Comparison of ENCODE assay signal across 8 mouse cellular contexts in genomic region chr6:6914849-6915525, GRCm38 (mm10). TPM values are rescaled to one million over a fixed set of nuclear protein-coding genes. Genes with fewer than 3 reads are reported as not detected.
DNase-seq lines count a peak whose midpoint lies in the region; ATAC-seq and TF ChIP-seq lines count a peak whose summit lies in the region.

No protein-coding gene starts in this region.

- TF ChIP-seq CTCF in E14TG2a.4 (conservative IDR thresholded peaks at IDR 0.05; ENCODE audit: low read length) = peak; percentile 56
- peak; percentile 80 for TF ChIP-seq CTCF in forebrain, postnatal 0 days (IDR thresholded peaks at IDR 0.05; ENCODE audit: low read depth)
- 0 out of 2 replicates have a peak, but pooled peaks have one; percentile 20 for TF ChIP-seq CTCF in kidney, adult 2 months (conservative IDR thresholded peaks at IDR 0.05; ENCODE audit: insufficient read depth, insufficient read length, low read depth, low read length)

- no peaks in the 10 kb centered on the region for H3K27me3 ChIP-seq in E14TG2a.4 (ENCODE audit: insufficient read depth, low read length)
- H3K27me3 ChIP-seq in forebrain, postnatal 0 days (ENCODE audit: insufficient read depth, low read length) = no peaks in the 10 kb centered on the region
- H3K27me3 ChIP-seq in kidney, adult 2 months (replicated peaks; ENCODE audit: control insufficient read depth, insufficient read depth, low read length) = no peaks in the 10 kb centered on the region
- H3K27me3 ChIP-seq in limb, embryonic 13.5 days = 0 out of 2 replicates have a peak, but pooled peaks cover 4% of the 10 kb centered on the region
- no peaks in the 10 kb centered on the region for H3K27me3 ChIP-seq in neural tube, embryonic 11.5 days (ENCODE audit: control insufficient read depth, insufficient read depth, low read length)

- ATAC-seq in forebrain, postnatal 0 days = peak; percentile 90
- ATAC-seq in limb, embryonic 13.5 days (ENCODE audit: low FRiP score, low read depth) = peak; percentile 20; the same call in 1 of the 2 replicates
- ATAC-seq in neural tube, embryonic 11.5 days (ENCODE audit: insufficient read depth, low FRiP score, low TSS enrichment) = 0 out of 2 replicates have a peak, but pooled peaks have one; percentile 38
- no peak for ATAC-seq in erythroblast, adult 5-6 weeks (replicated peaks; ENCODE audit: low FRiP score, poor library complexity, severe bottlenecking)

- no peak overlapping the region for H3K27ac ChIP-seq in forebrain, postnatal 0 days (ENCODE audit: low read depth, low read length)
- no peak overlapping the region for H3K27ac ChIP-seq in kidney, adult 2 months (ENCODE audit: insufficient read depth, low read depth, low read length)
- peak overlapping the region; percentile 33; the same call in 1 of the 2 replicates for H3K27ac ChIP-seq in limb, embryonic 13.5 days
- H3K27ac ChIP-seq in neural tube, embryonic 11.5 days (ENCODE audit: low read depth, low read length) = no peak overlapping the region

- H3K4me1 ChIP-seq in E14TG2a.4 (replicated peaks; ENCODE audit: low read depth, low read length) = no peaks in the 10 kb centered on the region
- no peaks in the 10 kb centered on the region for H3K4me1 ChIP-seq in forebrain, postnatal 0 days (ENCODE audit: insufficient read depth)
- H3K4me1 ChIP-seq in kidney, adult 2 months (ENCODE audit: control insufficient read depth, insufficient read depth, low read length) = no peaks in the 10 kb centered on the region
- H3K4me1 ChIP-seq in limb, embryonic 13.5 days = peaks cover 5% of the 10 kb centered on the region; the same call in 1 of the 2 replicates
- H3K4me1 ChIP-seq in neural tube, embryonic 11.5 days (ENCODE audit: control insufficient read depth, insufficient read depth, low read length) = no peaks in the 10 kb centered on the region

- no peak overlapping the region for H3K9ac ChIP-seq in forebrain, postnatal 0 days
- H3K9ac ChIP-seq in limb, embryonic 13.5 days = no peak overlapping the region
- no peak overlapping the region for H3K9ac ChIP-seq in neural tube, embryonic 11.5 days (ENCODE audit: low read length)

- 31% methylated on average over 5 of the region's 5 CpGs for WGBS in forebrain, postnatal 0 days
- 40% methylated on average over 5 of the region's 5 CpGs for WGBS in kidney, adult 2 months
- whole genome bisulfite sequencing in limb, embryonic 13.5 days = 35% methylated on average over 5 of the region's 5 CpGs
- 36% methylated on average over 5 of the region's 5 CpGs for WGBS in neural tube, embryonic 11.5 days

- no peak for TF ChIP-seq POLR2A in kidney, adult 2 months (IDR thresholded peaks at IDR 0.05; ENCODE audit: low read depth, low read length)

- peak; percentile 14 for DNase-seq in 3134 (ENCODE audit: extremely low read depth, insufficient read length, low spot score)
- peak; percentile 35 to 40 for DNase-seq in cerebellum, adult 18-20 months
- DNase-seq in forebrain, postnatal 0 days = peak; percentile 69
- peak; percentile 46 for DNase-seq in kidney, adult 2 months
- DNase-seq in neural tube, embryonic 11.5 days (ENCODE audit: low spot score) = peak; percentile 45

- no peaks in the 10 kb centered on the region for H3K36me3 ChIP-seq in E14TG2a.4 (ENCODE audit: insufficient read depth, low read length)
- H3K36me3 ChIP-seq in forebrain, postnatal 0 days (ENCODE audit: insufficient read depth) = no peaks in the 10 kb centered on the region
- no peaks in the 10 kb centered on the region for H3K36me3 ChIP-seq in kidney, adult 2 months (ENCODE audit: control insufficient read depth, insufficient read depth, low read length)
- H3K36me3 ChIP-seq in limb, embryonic 13.5 days = no peaks in the 10 kb centered on the region
- H3K36me3 ChIP-seq in neural tube, embryonic 11.5 days (ENCODE audit: control insufficient read depth, insufficient read depth, low read length) = no peaks in the 10 kb centered on the region

- H3K4me3 ChIP-seq in E14TG2a.4 (replicated peaks; ENCODE audit: low read length) = no peak overlapping the region
- H3K4me3 ChIP-seq in forebrain, postnatal 0 days (ENCODE audit: low read depth, low read length) = no peak overlapping the region
- no peak overlapping the region for H3K4me3 ChIP-seq in kidney, adult 2 months (ENCODE audit: insufficient read depth, low read depth, low read length)
- H3K4me3 ChIP-seq in limb, embryonic 13.5 days = no peak overlapping the region
- H3K4me3 ChIP-seq in neural tube, embryonic 11.5 days (ENCODE audit: low read depth, low read length) = no peak overlapping the region

- no peak overlapping the region for H3K4me2 ChIP-seq in forebrain, postnatal 0 days (ENCODE audit: low read depth)
- no peak overlapping the region for H3K4me2 ChIP-seq in limb, embryonic 13.5 days (replicated peaks)
- H3K4me2 ChIP-seq in neural tube, embryonic 11.5 days (ENCODE audit: low read depth) = no peak overlapping the region

- H3K9me3 ChIP-seq in E14TG2a.4 (ENCODE audit: low read length) = peaks cover 14% of the 10 kb centered on the region
- no peaks in the 10 kb centered on the region for H3K9me3 ChIP-seq in forebrain, postnatal 0 days (ENCODE audit: low read length)
- H3K9me3 ChIP-seq in limb, embryonic 13.5 days = no peaks in the 10 kb centered on the region
- no peaks in the 10 kb centered on the region for H3K9me3 ChIP-seq in neural tube, embryonic 11.5 days (ENCODE audit: control insufficient read depth, low read length)

RNA-seq across cellular contexts. Expression of gene Dlx5, which starts 33.1 kb away (rescaled TPM):
- total RNA-seq in forebrain, postnatal 0 days (2014; rRNA removed) = 6.5 and 12.9 TPM in 2 replicates
- 47.2 and 51.3 TPM in 2 replicates for polyA plus RNA-seq in forebrain, postnatal 0 days (2015; fragmentation: Nextera tagmentation; extraction: Ambion mirVana)
- polyA plus RNA-seq in kidney, adult 2 months (2012; rRNA removed) = not detected in 2 replicates
- 30.7 and 41.3 TPM in 2 replicates for polyA plus RNA-seq in limb, embryonic 13.5 days (2015; fragmentation: Nextera tagmentation; extraction: Ambion mirVana)
- polyA plus RNA-seq in neural tube, embryonic 11.5 days (2014; fragmentation: Nextera tagmentation; extraction: Ambion mirVana) = 0.74 and 0.97 TPM in 2 replicates
- total RNA-seq in erythroblast, adult 5-6 weeks (2015; ENCODE audit: low replicate concordance) = not detected in 2 replicates
- not detected in 2 replicates for total RNA-seq in erythroblast, adult 5-6 weeks (2017; ENCODE audit: low replicate concordance)

RNA-seq across cellular contexts. Expression of gene Sdhaf3, which starts 40.8 kb away (rescaled TPM):
- total RNA-seq in forebrain, postnatal 0 days (2014; rRNA removed) = 5.5 and 6.4 TPM in 2 replicates
- 5.0 TPM in 2 replicates for polyA plus RNA-seq in forebrain, postnatal 0 days (2015; fragmentation: Nextera tagmentation; extraction: Ambion mirVana)
- polyA plus RNA-seq in kidney, adult 2 months (2012; rRNA removed) = 0.67 and 1.2 TPM in 2 replicates
- 7.3 and 7.8 TPM in 2 replicates for polyA plus RNA-seq in limb, embryonic 13.5 days (2015; fragmentation: Nextera tagmentation; extraction: Ambion mirVana)
- polyA plus RNA-seq in neural tube, embryonic 11.5 days (2014; fragmentation: Nextera tagmentation; extraction: Ambion mirVana) = 7.1 and 7.6 TPM in 2 replicates
- 0.63 TPM in 1 of 2 replicates, not detected in the other for total RNA-seq in erythroblast, adult 5-6 weeks (2015; ENCODE audit: low replicate concordance)
- total RNA-seq in erythroblast, adult 5-6 weeks (2017; ENCODE audit: low replicate concordance) = 0.70 TPM in 1 of 2 replicates, not detected in the other

RNA-seq across cellular contexts. Expression of gene Dlx6, which starts 51.9 kb away (rescaled TPM):
- 19.7 and 28.9 TPM in 2 replicates for total RNA-seq in forebrain, postnatal 0 days (2014; rRNA removed)
- polyA plus RNA-seq in forebrain, postnatal 0 days (2015; fragmentation: Nextera tagmentation; extraction: Ambion mirVana) = 3.7 and 4.9 TPM in 2 replicates
- polyA plus RNA-seq in kidney, adult 2 months (2012; rRNA removed) = not detected in 2 replicates
- 1.5 and 2.7 TPM in 2 replicates for polyA plus RNA-seq in limb, embryonic 13.5 days (2015; fragmentation: Nextera tagmentation; extraction: Ambion mirVana)
- not detected in 2 replicates for polyA plus RNA-seq in neural tube, embryonic 11.5 days (2014; fragmentation: Nextera tagmentation; extraction: Ambion mirVana)
- not detected in 2 replicates for total RNA-seq in erythroblast, adult 5-6 weeks (2015; ENCODE audit: low replicate concordance)
- total RNA-seq in erythroblast, adult 5-6 weeks (2017; ENCODE audit: low replicate concordance) = not detected in 2 replicates

Comparison
In these comparisons a context has a peak if more than half of its experiments do, and no peak if none do; other contexts are left out.
1. DNase-seq: peak in every context shown above with its lines; median percentile 69 in forebrain, postnatal 0 days; 46 in kidney, adult 2 months; 45 in neural tube, embryonic 11.5 days; 38 in cerebellum, adult 18-20 months; 14 in 3134.
2. CTCF ChIP-seq: peak in every context shown above with its lines; median percentile 80 in forebrain, postnatal 0 days; 56 in E14TG2a.4; 20 in kidney, adult 2 months.
3. RNA of gene Dlx5, which starts 33.1 kb away (polyA plus RNA-seq): 47.2 to 51.3 TPM in forebrain, postnatal 0 days and 30.7 to 41.3 TPM in limb, embryonic 13.5 days; 0.74 to 0.97 TPM in neural tube, embryonic 11.5 days and not detected in kidney, adult 2 months; every median in the first group is over 10 times any median in the second.